Mouse (Mus musculus): ENCODE measurements around the gene C130050O18Rik.

C130050O18Rik gene

GRCm38 (mm10) chr5:139397359-139397916 lies 7.6 kb upstream of the C130050O18Rik start:
- DNase-seq (ENCODE audit: low read depth, low spot score), result no peak

DNA sequence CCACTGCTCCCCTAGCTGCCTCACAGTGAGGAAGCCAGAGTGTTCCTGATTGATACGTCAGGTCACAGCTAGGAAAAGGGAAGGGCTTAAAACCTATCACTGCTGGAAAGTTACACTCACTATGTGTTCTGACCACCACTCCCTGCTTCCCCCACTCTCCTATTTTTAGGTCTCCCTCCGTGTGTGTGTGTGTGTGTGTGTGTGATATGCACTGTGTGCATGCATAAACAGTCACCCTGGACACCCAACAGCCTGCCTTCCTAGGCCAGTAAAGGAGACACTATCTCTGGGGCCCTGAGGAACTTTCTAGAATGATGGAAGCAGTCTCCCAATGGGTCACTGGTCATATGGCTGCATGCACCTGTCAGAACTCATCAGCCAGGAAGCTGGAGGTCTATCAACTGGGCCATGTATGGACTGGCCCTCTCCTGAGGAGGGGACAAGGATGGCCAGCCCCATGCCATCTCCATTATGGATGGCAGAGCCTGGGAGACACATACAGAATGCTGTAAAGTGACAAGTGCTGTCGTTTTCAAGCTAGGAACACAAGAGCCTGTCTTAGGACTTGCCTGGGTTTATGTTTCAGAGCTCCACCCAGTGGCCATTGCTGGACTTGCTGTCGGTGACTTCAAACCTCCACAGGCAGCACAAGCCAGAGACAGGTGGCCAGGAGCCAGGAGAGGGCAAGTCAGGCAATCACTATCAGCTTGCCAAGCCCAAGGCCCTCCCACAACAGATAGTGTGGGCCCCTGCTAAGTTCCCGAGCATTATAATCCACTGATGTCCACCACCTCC lies 6.9 kb upstream of the C130050O18Rik start:
- no peak for DNase-seq (ENCODE audit: low read depth, low spot score)

- no peak for DNase-seq (ENCODE audit: low read depth, low spot score)
Observed at GRCm38 (mm10) chr5:139398786-139399185, 6.3 kb upstream of the C130050O18Rik start.

GRCm38 (mm10) chr5:139399991-139400390 lies 5.1 kb upstream of the C130050O18Rik start:
- no peak for DNase-seq (ENCODE audit: low read depth, low spot score)

DNA sequence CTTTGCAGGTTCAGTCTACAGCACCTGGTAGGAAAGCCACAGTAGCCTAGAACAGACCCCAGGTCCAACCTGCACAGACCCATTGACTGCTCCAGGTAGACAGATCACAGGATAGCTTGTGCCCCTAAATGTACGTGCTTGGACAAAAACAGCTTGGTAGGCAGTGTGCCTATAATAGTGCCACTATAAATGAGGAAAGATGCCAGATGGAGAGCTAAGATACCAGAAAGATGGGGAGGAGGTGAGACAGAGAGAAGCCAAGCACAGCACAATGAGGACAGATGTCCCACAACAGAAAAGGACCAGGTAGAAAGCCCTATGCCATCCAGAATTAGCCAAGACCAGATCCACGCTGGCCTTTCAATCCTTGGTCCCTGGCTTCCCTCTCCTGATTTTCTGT lies 3.0 kb upstream of the C130050O18Rik start:
- DNase-seq (ENCODE audit: low read depth, low spot score), result no peak

DNA sequence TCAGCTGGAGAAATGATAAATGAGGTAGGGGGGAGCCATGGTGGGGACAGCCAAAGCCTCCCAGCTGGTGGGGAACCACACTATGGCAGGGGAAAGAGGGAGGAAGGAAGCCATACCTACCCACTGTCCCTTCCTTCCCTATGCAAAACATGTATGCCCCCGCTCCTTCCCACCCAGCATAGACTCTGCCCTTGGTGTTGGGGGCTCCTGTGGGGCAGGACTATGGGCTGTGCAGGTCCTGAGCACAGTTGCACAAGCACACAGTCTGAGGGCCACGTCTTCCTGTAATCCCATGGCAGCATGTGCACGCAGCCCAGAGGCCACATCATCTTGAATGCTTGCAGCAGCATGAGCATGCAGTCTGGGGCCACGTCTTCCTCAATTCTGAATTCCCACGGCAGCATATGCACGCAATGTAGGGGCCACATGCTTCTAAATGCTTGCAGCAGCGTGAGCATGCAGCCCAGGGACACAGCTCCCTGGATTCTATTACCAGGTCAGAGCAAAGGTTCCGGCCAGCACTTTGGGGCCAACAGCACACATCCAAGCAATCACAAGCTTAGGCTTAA lies 1.3 kb upstream of the C130050O18Rik start:
- no peak for DNase-seq (ENCODE audit: low read depth, low spot score)

DNA sequence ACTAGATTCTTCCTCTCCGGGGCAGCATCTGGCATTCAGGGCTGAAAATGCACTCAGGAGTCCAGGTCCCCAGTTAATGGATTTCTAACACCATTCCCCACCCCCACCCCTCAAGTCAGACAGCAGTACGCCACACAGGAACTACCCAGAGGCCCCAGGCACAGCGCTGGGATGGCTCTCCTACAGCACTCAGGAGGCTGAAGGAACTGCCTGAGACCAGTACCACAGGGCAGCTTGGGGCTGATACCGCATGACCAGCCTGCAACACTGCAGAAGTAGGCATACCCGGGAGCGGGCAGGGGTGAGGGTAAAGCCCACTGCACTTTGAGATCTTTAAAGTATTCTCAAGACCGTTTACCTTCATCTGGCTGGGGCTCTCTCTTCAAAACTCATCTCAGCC lies 398 bp downstream of the C130050O18Rik start:
- no peak for DNase-seq (ENCODE audit: low read depth, low spot score)

DNA sequence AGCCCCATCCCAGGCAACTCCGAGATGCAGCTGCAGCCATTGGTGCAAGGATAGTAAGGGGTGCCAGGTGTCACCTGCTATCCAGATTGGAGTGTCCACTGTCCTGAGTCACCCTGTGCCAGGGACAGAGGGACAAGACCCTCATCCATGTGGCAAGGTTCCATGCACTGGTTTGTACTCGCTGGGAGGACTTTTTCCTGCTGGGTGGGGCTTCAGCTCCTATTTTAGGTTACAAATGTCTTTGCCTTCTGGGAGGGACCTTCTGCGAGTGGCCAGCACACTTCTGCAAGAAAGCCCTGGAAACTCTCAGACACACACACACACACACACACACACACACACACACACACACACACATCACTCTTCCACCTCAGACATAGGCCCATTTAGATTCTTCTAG lies 873 bp downstream of the C130050O18Rik start:
- no peak for DNase-seq (ENCODE audit: low read depth, low spot score)

DNA sequence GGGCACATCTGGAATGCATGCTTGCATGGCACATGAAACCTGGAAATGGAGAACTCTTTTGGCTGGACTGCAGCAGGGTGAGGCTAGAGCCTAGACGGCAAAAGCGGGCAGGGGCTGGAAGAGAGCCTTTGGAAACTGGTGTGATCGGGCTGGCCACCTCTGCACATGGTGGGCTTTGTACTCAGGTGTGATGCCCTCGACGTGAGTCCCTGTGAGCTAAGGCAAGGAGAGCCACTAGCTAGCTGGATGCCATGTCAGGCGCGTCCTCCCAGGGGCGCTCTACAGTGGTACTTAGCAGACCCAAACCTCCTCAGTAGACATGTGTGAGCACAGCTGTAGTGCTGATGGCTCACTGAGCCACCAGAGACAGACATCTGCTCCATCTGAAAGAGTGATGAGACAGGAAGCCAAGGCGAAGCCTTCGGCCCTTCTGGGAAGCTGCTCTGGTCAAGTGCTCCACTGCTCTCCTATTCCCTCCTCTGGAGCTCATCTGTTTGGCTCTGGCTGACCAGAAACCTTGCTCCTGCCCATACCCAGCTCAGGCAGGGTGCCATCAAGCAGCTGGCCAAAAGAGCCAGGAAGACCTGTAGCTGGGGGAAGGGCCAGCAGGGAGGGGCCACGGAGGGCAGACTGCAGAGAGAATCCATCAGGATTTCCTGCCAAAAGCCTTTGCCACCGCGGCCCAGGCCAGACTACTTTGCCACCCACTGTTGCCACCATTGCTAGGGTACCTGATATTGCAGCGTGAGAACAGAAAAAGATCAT lies 2.2 kb downstream of the C130050O18Rik start:
- DNase-seq (ENCODE audit: low read depth, low spot score), result no peak

DNA sequence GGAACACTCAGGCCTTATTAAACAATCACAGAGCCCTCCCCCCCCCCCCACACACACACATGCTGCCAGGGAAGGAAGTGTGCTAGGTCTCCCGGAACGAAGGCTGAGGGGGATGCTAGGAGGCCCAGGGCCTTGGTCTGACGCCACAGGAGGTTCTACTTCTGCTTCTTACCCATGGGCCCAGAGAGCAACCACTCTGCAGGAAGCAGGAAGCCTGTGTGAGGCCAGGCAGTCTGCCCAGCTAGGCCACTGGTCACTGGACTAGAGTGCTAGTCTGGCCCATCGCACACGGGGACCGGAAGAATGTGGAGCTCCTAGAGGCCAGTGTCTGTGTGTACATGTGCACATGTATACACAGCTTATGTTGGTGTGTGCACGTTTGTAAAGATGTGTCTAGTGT lies 3.4 kb downstream of the C130050O18Rik start:
- no peak for DNase-seq (ENCODE audit: low read depth, low spot score)

GRCm38 (mm10) chr5:139409412-139409811 lies 4.3 kb downstream of the C130050O18Rik start:
- no peak for DNase-seq (ENCODE audit: low read depth, low spot score)

- DNase-seq (ENCODE audit: low read depth, low spot score), result no peak
Observed at GRCm38 (mm10) chr5:139410056-139410455, 5.0 kb downstream of the C130050O18Rik start.

DNA sequence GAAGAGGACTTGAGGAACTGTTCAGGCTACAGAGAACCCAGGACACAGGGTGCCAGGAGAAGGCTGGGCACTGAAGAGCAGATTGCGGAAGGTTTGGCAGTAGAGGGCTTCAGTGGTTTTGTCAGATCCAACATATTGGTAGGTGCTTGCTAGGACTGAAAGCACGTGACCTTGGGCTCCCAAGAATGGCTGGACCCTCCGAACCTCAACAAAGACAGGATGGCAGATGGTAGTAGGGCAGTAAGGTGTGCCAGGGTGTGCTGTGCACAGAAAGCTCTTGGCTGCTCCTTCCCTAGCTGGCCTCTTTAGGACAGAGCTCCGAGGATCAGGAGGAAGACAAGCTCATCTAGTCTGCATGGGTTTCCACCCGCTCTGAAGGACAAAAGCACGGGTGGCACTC lies 6.0 kb downstream of the C130050O18Rik start:
- no peak for DNase-seq (ENCODE audit: low read depth, low spot score)

DNA sequence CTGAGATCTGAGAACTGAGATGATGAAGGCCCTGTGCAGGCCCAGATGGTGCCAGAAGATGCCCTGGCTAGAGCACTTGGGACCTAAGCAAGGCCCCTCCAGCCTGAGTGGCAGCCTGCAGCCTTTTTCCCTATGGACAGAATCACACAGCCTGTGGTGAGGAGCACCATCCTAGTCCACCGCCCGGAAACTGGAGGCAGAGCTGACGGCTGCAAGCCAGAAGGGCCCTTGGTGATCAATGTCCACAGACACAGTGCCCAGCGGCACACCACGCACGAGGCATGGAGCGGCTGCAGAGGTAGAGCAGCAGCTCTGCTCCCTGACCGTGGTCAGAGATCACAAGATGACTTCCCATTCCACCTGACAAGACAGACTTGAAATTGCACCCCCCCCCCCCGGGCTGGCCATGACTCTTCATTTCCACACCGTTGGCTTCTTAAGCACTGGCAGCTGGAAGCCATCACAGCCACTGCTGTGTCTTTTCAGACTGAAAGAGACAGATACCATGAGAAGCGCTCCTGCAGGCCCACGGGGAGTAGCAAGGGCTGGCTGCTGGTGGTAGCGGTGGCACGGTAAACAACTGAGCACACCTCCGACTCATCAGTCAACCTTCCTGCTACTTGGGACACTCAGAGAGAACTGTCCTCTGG lies 6.7 kb downstream of the C130050O18Rik start:
- no peak for DNase-seq (ENCODE audit: low read depth, low spot score)

- no peak for DNase-seq (ENCODE audit: low read depth, low spot score)
Observed at GRCm38 (mm10) chr5:139413545-139413944, 8.5 kb downstream of the C130050O18Rik start.

- DNase-seq (ENCODE audit: low read depth, low spot score), result no peak
Observed at GRCm38 (mm10) chr5:139415001-139415400, 9.9 kb downstream of the C130050O18Rik start.

GRCm38 (mm10) chr5:139416942-139417341 lies 11.9 kb downstream of the C130050O18Rik start:
- no peak for DNase-seq (ENCODE audit: low read depth, low spot score)

DNA sequence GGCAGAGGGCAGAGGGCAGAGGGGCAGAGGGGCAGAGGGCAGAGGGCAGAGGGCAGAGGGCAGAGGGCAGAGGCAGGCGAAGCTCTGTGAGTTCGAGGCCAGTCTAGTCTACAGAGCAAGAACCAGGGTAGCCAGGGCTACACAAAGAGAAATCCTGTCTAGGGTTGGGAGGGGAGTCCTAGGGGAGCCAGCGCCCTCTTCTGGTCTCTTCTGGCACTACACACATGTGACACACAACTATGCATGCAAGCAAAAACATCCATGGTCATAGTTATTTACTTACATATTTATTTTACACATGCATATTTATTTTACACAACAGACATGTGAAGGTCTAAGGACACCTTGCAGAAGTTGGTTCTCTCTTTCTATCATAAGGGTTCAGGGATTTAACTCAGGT lies 12.4 kb downstream of the C130050O18Rik start:
- DNase-seq (ENCODE audit: low read depth, low spot score), result no peak

GRCm38 (mm10) chr5:139418110-139418509 lies 13.0 kb downstream of the C130050O18Rik start:
- DNase-seq (ENCODE audit: low read depth, low spot score), result no peak

DNA sequence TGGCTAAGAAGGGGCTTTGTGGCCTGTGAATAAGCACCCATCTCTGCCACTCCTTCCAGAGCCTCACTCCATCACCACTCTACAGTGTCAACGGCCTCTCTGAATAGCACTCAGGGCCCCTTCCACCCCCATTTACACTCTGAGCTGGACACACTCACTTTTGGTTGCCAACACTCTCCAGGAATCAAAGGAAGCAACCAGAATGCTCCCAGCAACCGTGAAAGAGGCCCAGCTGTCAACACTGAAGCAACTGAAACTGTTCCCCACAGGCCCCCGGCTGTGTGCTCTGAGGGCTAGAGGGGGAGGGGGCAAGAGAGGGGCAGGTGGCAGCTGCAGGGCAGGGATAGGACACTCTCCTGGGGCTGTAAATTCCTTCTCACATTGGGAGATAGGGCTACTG lies 13.6 kb downstream of the C130050O18Rik start:
- DNase-seq (ENCODE audit: low read depth, low spot score), result peak; percentile 49

- no peak for DNase-seq (ENCODE audit: low read depth, low spot score)
Observed at GRCm38 (mm10) chr5:139423026-139423865, 18.2 kb downstream of the C130050O18Rik start, which contains the start of gene Gper1. TSS of gene Gper1 (plus strand) at chr5:139423151.
